Mouse (Mus musculus) cerebellum, adult 2 months (tissue): ENCODE results near the gene Trpm8.

Source experiments
- CTCF ChIP-seq: fragments of 200-500 bp; IDR thresholded peaks from 2 replicates; pipeline ENCODE4 v1.5.1; 2011; ENCODE audit warnings: low read depth, mild to moderate bottlenecking, control low read depth, low read length, moderate library complexity, borderline replicate concordance; ENCODE audit not compliant: insufficient read depth
- POLR2A ChIP-seq: fragments of 200-500 bp; IDR thresholded peaks from 2 replicates; pipeline ENCODE4 v1.6.1; 2011; ENCODE audit warnings: low read length, control low read depth, borderline replicate concordance; ENCODE audit not compliant: insufficient read depth

GRCm38 (mm10) chr1:88342615-88343014, 65.2 kb downstream of the Trpm8 start:
- no peak for TF ChIP-seq CTCF
- TF ChIP-seq POLR2A: no peak
